Mouse (Mus musculus) heart, embryonic 14.5 days (tissue): ENCODE measurements around the gene Uggt1. TPM values are rescaled to one million over a fixed set of nuclear protein-coding genes. Genes with fewer than 3 reads are reported as not detected.

Experiments used
- ATAC-seq: fragments of 200-750 bp; cut with Nextera tagmentation; 2 replicates; pipeline ENCODE4 v1.8.0; 2017; ENCODE audit warnings: low read depth, moderate TSS enrichment; ENCODE audit not compliant: insufficient number of reproducible peaks, insufficient read depth, low FRiP score
- H3K27ac ChIP-seq, 2 experiments: fragments of 200-500 bp in 1 of 2; fragments of 300-500 bp in 1 of 2; sonication (generic) in 1 of 2; replicated peaks in 1 of 2; 2 replicates each; pipeline ENCODE4 v1.5.1; 2012 to 2014; ENCODE audit warnings: low read depth in 2 of 2, low read length in 2 of 2, control low read depth in 1 of 2, mild to moderate bottlenecking in 1 of 2, mixed read lengths in 1 of 2; ENCODE audit not compliant: control insufficient read depth in 1 of 2, insufficient read depth in 1 of 2
- H3K27me3 ChIP-seq: fragments of 300-500 bp; sonication (generic); 2 replicates; pipeline ENCODE4 v1.6.1; 2014; ENCODE audit warnings: mild to moderate bottlenecking, low read length, control low read depth; ENCODE audit not compliant: control insufficient read depth, insufficient read depth
- H3K36me3 ChIP-seq: fragments of 300-500 bp; sonication (generic); 2 replicates; pipeline ENCODE4 v1.6.1; 2014; ENCODE audit warnings: mild to moderate bottlenecking, control low read depth, low read length, mixed read lengths; ENCODE audit not compliant: control insufficient read depth, insufficient read depth
- H3K4me1 ChIP-seq, 2 experiments: fragments of 200-500 bp in 1 of 2; fragments of 300-500 bp in 1 of 2; sonication (generic) in 1 of 2; 2 replicates each; pipeline ENCODE4 v1.6.1; 2012 to 2014; ENCODE audit warnings: low read length in 2 of 2, control low read depth in 1 of 2, mixed read lengths in 1 of 2; ENCODE audit not compliant: control insufficient read depth in 2 of 2, insufficient read depth in 2 of 2
- H3K4me2 ChIP-seq: fragments of 300-500 bp; sonication (generic); 2 replicates; pipeline ENCODE4 v1.6.1; 2014; ENCODE audit warnings: mild to moderate bottlenecking, low read length
- H3K4me3 ChIP-seq, 2 experiments: fragments of 200-500 bp in 1 of 2; fragments of 300-500 bp in 1 of 2; sonication (generic) in 1 of 2; 2 replicates each; pipeline ENCODE4 v1.5.1; 2012 to 2014; ENCODE audit warnings: low read length in 2 of 2, mild to moderate bottlenecking in 2 of 2, control low read depth in 1 of 2, low read depth in 1 of 2, moderate library complexity in 1 of 2; ENCODE audit not compliant: control insufficient read depth in 1 of 2, insufficient read depth in 1 of 2
- H3K9ac ChIP-seq: fragments of 300-500 bp; sonication (generic); 2 replicates; pipeline ENCODE4 v1.6.1; 2014; ENCODE audit warnings: mild to moderate bottlenecking, low read length
- H3K9me3 ChIP-seq: fragments of 300-500 bp; sonication (generic); 2 replicates; pipeline ENCODE4 v1.6.1; 2016; ENCODE audit warnings: low read length, control low read depth; ENCODE audit not compliant: control insufficient read depth
- WGBS: fragments of 180-500 bp; shearing (Covaris S2); extraction: QIAGEN DNeasy Blood & Tissue Kit; methylation state at CpG from one replicate; pipeline ENCODE4 v1.1.7; 2014; 5-methylcytosine and 5-hydroxymethylcytosine counted together
- polyA plus RNA-seq: library from polyadenylated mRNA; unstranded; fragments of >200 nt; fragmentation: Nextera tagmentation; extraction: Ambion mirVana; gene quantifications from 2 replicates; pipeline ENCODE4 v1.2.1, GENCODE M21; 2014

Uggt1 gene
- polyA plus RNA-seq, 1 experiment from 2014 or later = 50.5 TPM

GRCm38 (mm10) chr1:36241903-36242429 is 2.6 kb downstream of the Uggt1 start:
- H3K36me3 ChIP-seq = no peaks in the 10 kb centered on the region
- 92% methylated on average over 15 of the region's 15 CpGs for WGBS
- H3K4me3 ChIP-seq = no peak overlapping the region
- no peaks in the 10 kb centered on the region for H3K9me3 ChIP-seq
- H3K27ac ChIP-seq = no peak overlapping the region
- H3K27me3 ChIP-seq = no peaks in the 10 kb centered on the region
- no peak for ATAC-seq
- no peak overlapping the region for H3K9ac ChIP-seq
- H3K4me2 ChIP-seq = no peak overlapping the region
- H3K4me1 ChIP-seq = peaks cover 0 to 12% of the 10 kb centered on the region in 2 experiments; a peak in 2 of 4 replicates

- Histone ChIP-seq H3K27ac (no peak overlapping the region), H3K27me3 (no peaks in the 10 kb centered on the region), H3K9ac (no peak overlapping the region), H3K9me3 (no peaks in the 10 kb centered on the region), H3K4me2 (no peak overlapping the region), H3K36me3 (no peaks in the 10 kb centered on the region), H3K4me3 (no peak overlapping the region), H3K4me1 (peaks cover 0 to 17% of the 10 kb centered on the region in 2 experiments; a peak in 2 of 4 replicates)
- no peak for ATAC-seq
- 72% methylated on average over 6 of the region's 6 CpGs for WGBS
Measured at GRCm38 (mm10) chr1:36240176-36240575, 4.3 kb downstream of the Uggt1 start.

GRCm38 (mm10) chr1:36239396-36239795 is 5.1 kb downstream of the Uggt1 start:
- Histone ChIP-seq H3K9me3 (no peaks in the 10 kb centered on the region), H3K4me2 (no peak overlapping the region), H3K27me3 (no peaks in the 10 kb centered on the region), H3K9ac (no peak overlapping the region), H3K36me3 (0 out of 2 replicates have a peak, but pooled peaks cover 8% of the 10 kb centered on the region), H3K4me3 (no peak overlapping the region), H3K27ac (no peak overlapping the region), H3K4me1 (peaks cover 0 to 17% of the 10 kb centered on the region in 2 experiments; a peak in 2 of 4 replicates)
- WGBS = 94% methylated on average over 10 of the region's 10 CpGs
- ATAC-seq = no peak

- 61% methylated on average over 2 of the region's 2 CpGs for WGBS
- H3K4me2 ChIP-seq = no peak overlapping the region
- no peak for ATAC-seq
- no peaks in the 10 kb centered on the region for H3K9me3 ChIP-seq
- no peak overlapping the region for H3K4me3 ChIP-seq
- no peak overlapping the region for H3K27ac ChIP-seq
- H3K4me1 ChIP-seq = 0 out of 4 replicates have a peak, but pooled peaks cover 0 to 5% of the 10 kb centered on the region in 2 experiments
- H3K9ac ChIP-seq = no peak overlapping the region
- peaks cover 34% of the 10 kb centered on the region for H3K36me3 ChIP-seq
- H3K27me3 ChIP-seq = no peaks in the 10 kb centered on the region
Measured at GRCm38 (mm10) chr1:36235855-36236254, 8.7 kb downstream of the Uggt1 start.

- no peak overlapping the region for H3K4me2 ChIP-seq
- 67% methylated on average over 9 of the region's 9 CpGs for WGBS
- H3K27me3 ChIP-seq = no peaks in the 10 kb centered on the region
- H3K4me3 ChIP-seq = no peak overlapping the region
- ATAC-seq = no peak
- no peak overlapping the region for H3K9ac ChIP-seq
- H3K4me1 ChIP-seq = 0 out of 4 replicates have a peak, but pooled peaks cover 0 to 5% of the 10 kb centered on the region in 2 experiments
- peaks cover 39% of the 10 kb centered on the region for H3K36me3 ChIP-seq
- no peak overlapping the region for H3K27ac ChIP-seq
- no peaks in the 10 kb centered on the region for H3K9me3 ChIP-seq
Measured at GRCm38 (mm10) chr1:36235057-36235639, 9.4 kb downstream of the Uggt1 start.

- Histone ChIP-seq H3K27ac (no peak overlapping the region), H3K9me3 (no peaks in the 10 kb centered on the region), H3K36me3 (peaks cover 50% of the 10 kb centered on the region), H3K4me2 (no peak overlapping the region), H3K4me1 (0 out of 4 replicates have a peak, but pooled peaks cover 0 to 5% of the 10 kb centered on the region in 2 experiments), H3K27me3 (no peaks in the 10 kb centered on the region), H3K9ac (no peak overlapping the region), H3K4me3 (no peak overlapping the region)
- 86% methylated on average over 6 of the region's 6 CpGs for WGBS
- ATAC-seq = no peak
Measured at GRCm38 (mm10) chr1:36233218-36233617, 11.3 kb downstream of the Uggt1 start.

GRCm38 (mm10) chr1:36230919-36231705 is 13.4 kb downstream of the Uggt1 start:
- Histone ChIP-seq H3K9me3 (no peaks in the 10 kb centered on the region), H3K4me1 (0 out of 4 replicates have a peak, but pooled peaks cover 0 to 3% of the 10 kb centered on the region in 2 experiments), H3K4me2 (no peak overlapping the region), H3K27me3 (no peaks in the 10 kb centered on the region), H3K36me3 (peaks cover 69% of the 10 kb centered on the region), H3K9ac (no peak overlapping the region), H3K27ac (no peak overlapping the region), H3K4me3 (no peak overlapping the region)
- 87% methylated on average over 7 of the region's 7 CpGs for WGBS
- no peak for ATAC-seq
